Mouse (Mus musculus) gastrocnemius, adult 18-20 months (tissue): ENCODE results near the gene Dennd2c. TPM values are rescaled to one million over a fixed set of nuclear protein-coding genes. Genes with fewer than 3 reads are reported as not detected.
A peak's percentile ranks its signal among the peaks of the same experiment; 100 is the strongest.

Experiments
- DNase-seq: peaks from one replicate; pipeline ENCODE4 v3.0.0; 2021; ENCODE audit warnings: low spot score
- total RNA-seq, 2 experiments: library from RNA; stranded (reverse); gene quantifications; 2 replicates each; pipeline ENCODE4 v1.2.3; 2021

Dennd2c gene
- total RNA-seq, 2 experiments from 2014 or later = 2.8 to 3.5 TPM

- no peak for DNase-seq
Observed at GRCm38 (mm10) chr3:103107565-103108240, 5.3 kb downstream of the Dennd2c start.

- no peak for DNase-seq
Observed at GRCm38 (mm10) chr3:103112216-103112615, 9.8 kb downstream of the Dennd2c start.

GRCm38 (mm10) chr3:103123636-103124035 is 21.2 kb downstream of the Dennd2c start:
- DNase-seq = no peak

GRCm38 (mm10) chr3:103126138-103126537 is 23.7 kb downstream of the Dennd2c start:
- DNase-seq = no peak

- DNase-seq = no peak
Observed at GRCm38 (mm10) chr3:103127177-103127576, 24.8 kb downstream of the Dennd2c start.

GRCm38 (mm10) chr3:103127721-103128120 is 25.3 kb downstream of the Dennd2c start:
- no peak for DNase-seq

GRCm38 (mm10) chr3:103128251-103128650 is 25.8 kb downstream of the Dennd2c start:
- DNase-seq = no peak

GRCm38 (mm10) chr3:103129367-103130159 is 27.2 kb downstream of the Dennd2c start:
- DNase-seq = no peak

- peak; percentile 22 for DNase-seq
Observed at GRCm38 (mm10) chr3:103130236-103130751, 27.9 kb downstream of the Dennd2c start.

- DNase-seq = no peak
Observed at GRCm38 (mm10) chr3:103133098-103133497, 30.7 kb downstream of the Dennd2c start.

GRCm38 (mm10) chr3:103136414-103137077 is 34.1 kb downstream of the Dennd2c start:
- no peak for DNase-seq

GRCm38 (mm10) chr3:103139047-103139446 is 36.6 kb downstream of the Dennd2c start:
- DNase-seq = no peak

GRCm38 (mm10) chr3:103140095-103140838 is 37.9 kb downstream of the Dennd2c start:
- peak; percentile 39 for DNase-seq

- DNase-seq = peak; percentile 25
Observed at GRCm38 (mm10) chr3:103141287-103141686, 38.9 kb downstream of the Dennd2c start.

GRCm38 (mm10) chr3:103142366-103142765 is 40.0 kb downstream of the Dennd2c start:
- DNase-seq = no peak

- no peak for DNase-seq
Observed at GRCm38 (mm10) chr3:103145336-103145735, 42.9 kb downstream of the Dennd2c start.

- no peak for DNase-seq
Observed at GRCm38 (mm10) chr3:103145791-103146190, 43.4 kb downstream of the Dennd2c start.

GRCm38 (mm10) chr3:103146330-103147166 is 44.1 kb downstream of the Dennd2c start:
- DNase-seq = no peak

- no peak for DNase-seq
Observed at GRCm38 (mm10) chr3:103147775-103148174, 45.4 kb downstream of the Dennd2c start.

- DNase-seq = no peak
Observed at GRCm38 (mm10) chr3:103148941-103149340, 46.5 kb downstream of the Dennd2c start.
